Mouse (Mus musculus) lung, adult 2 months (tissue): ENCODE results near the gene Gm42742.

Experiments
- CTCF ChIP-seq: fragments of 200-500 bp; IDR thresholded peaks from 2 replicates; pipeline ENCODE4 v1.5.1; 2011; ENCODE audit warnings: mild to moderate bottlenecking, low read length, control low read depth; ENCODE audit not compliant: insufficient read depth
- POLR2A ChIP-seq: fragments of 200-500 bp; IDR thresholded peaks from 2 replicates; pipeline ENCODE4 v1.6.1; 2011; ENCODE audit warnings: low read depth, mild to moderate bottlenecking, control low read depth, low read length, borderline replicate concordance; ENCODE audit errors: extremely low read depth

DNA sequence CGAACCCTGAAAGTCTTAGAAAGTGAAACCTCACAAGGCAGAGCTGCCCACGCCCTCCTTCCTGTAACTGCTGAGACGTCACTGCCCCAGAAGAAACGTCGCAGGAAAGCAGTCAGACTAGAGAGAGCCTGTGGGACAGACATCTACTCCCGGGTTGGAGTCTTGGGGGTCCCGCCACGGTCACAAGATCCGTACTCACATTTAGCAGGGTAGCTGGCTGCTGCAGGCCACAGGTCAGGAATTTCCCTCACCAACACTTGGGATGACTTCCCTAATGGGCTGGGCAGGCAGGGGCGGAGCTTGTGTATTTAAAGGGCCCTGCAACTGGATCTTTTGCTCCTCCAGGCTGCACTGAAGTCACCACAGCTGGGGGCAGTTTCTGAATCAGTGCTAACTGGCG lies 6.6 kb downstream of the Gm42742 start, which contains the start of gene Mvp:
- TF ChIP-seq POLR2A (peak; percentile 80), CTCF (no peak)
